Mouse (Mus musculus) G1E (cell line): ENCODE results near the gene Gal3st4.

Experiments used
- CTCF ChIP-seq: IDR thresholded peaks from 2 replicates; pipeline ENCODE4 v1.5.1; 2012; ENCODE audit warnings: low read depth, low read length, inconsistent platforms, mixed read lengths
- GATA1 ChIP-seq: IDR thresholded peaks from 2 replicates; pipeline ENCODE4 v1.6.1; 2012; ENCODE audit warnings: borderline replicate concordance, low read length, inconsistent platforms, mixed read lengths
- GATA2 ChIP-seq: IDR thresholded peaks from 2 replicates; pipeline ENCODE4 v1.6.1; 2012; ENCODE audit warnings: low read depth, low read length, inconsistent platforms, borderline replicate concordance
- POLR2AphosphoS5 ChIP-seq: IDR thresholded peaks from 2 replicates; pipeline ENCODE4 v1.6.1; 2012; ENCODE audit warnings: low read depth, low read length, inconsistent platforms; ENCODE audit not compliant: insufficient replicate concordance
- TAL1 ChIP-seq: conservative IDR thresholded peaks from 2 replicates; pipeline ENCODE4 v1.6.1; 2012; ENCODE audit warnings: low read depth, low read length, inconsistent platforms, mixed read lengths

GRCm38 (mm10) chr5:138279585-138280424, 7.2 kb upstream of the Gal3st4 start, which contains the start of the genes Gm43720, Gpc2 and Stag3:
- TF ChIP-seq TAL1: no peak
- no peak for TF ChIP-seq CTCF
- no peak for TF ChIP-seq GATA1
- TF ChIP-seq POLR2AphosphoS5: no peak
- no peak for TF ChIP-seq GATA2
